Mouse (Mus musculus): ENCODE results near the gene Ttc28.

GRCm38 (mm10) chr5:111226486-111226885 lies 346.9 kb downstream of the Ttc28 start:
- TF ChIP-seq POLR2A (IDR thresholded peaks at IDR 0.05; ENCODE audit: low read depth, low read length) (no peak), CTCF (IDR thresholded peaks at IDR 0.05; ENCODE audit: extremely low read depth, insufficient read depth, insufficient read length, insufficient replicate concordance) (no peak)

All from spleen, adult 2 months (tissue).